Mouse (Mus musculus) olfactory bulb, adult 2 months (tissue): ENCODE measurements around the gene Rbm4b.

Experiments
- CTCF ChIP-seq: fragments of 200-500 bp; IDR thresholded peaks from 2 replicates; pipeline ENCODE4 v1.5.1; 2012; ENCODE audit warnings: low read depth, mild to moderate bottlenecking, low read length, moderate library complexity; ENCODE audit not compliant: insufficient read depth
- POLR2A ChIP-seq: fragments of 200-500 bp; IDR thresholded peaks from 2 replicates; pipeline ENCODE4 v1.6.1; 2012; ENCODE audit warnings: mild to moderate bottlenecking, low read depth, low read length, moderate library complexity; ENCODE audit not compliant: insufficient read depth

GRCm38 (mm10) chr19:4747631-4748312 is 8.5 kb upstream of the Rbm4b start:
- TF ChIP-seq POLR2A (no peak), CTCF (no peak)
